ENCODE assay signal across 20 mouse cellular contexts in genomic region chr5:38082589-38082988, GRCm38 (mm10). TPM values are rescaled to one million over a fixed set of nuclear protein-coding genes. Genes with fewer than 3 reads are reported as not detected.
DNase-seq lines count a peak whose midpoint lies in the region; ATAC-seq lines count a peak whose summit lies in the region.
"Had no signal": no experiment of that assay in that cellular context is flagged by ENCODE, and none has a peak within 500 bp of the region (broad histone marks: within the 10 kb centered on the region; RNA-seq: fewer than 3 reads in every experiment).

No protein-coding gene starts in this region.

- intact Hi-C loops in heart, postnatal 14 days (cut with DNase I): no loop called here

- peak overlapping the region; percentile 59 for H3K27ac ChIP-seq in midbrain, embryonic 10.5 days (replicated peaks)
- no peak overlapping the region for H3K27ac ChIP-seq in midbrain, embryonic 16.5 days (ENCODE audit: low read length)
- H3K27ac ChIP-seq in embryonic facial prominence, embryonic 10.5 days (replicated peaks): peak overlapping the region; percentile 63
- H3K27ac ChIP-seq in limb, embryonic 13.5 days: peak overlapping the region; percentile 61; the same call in 1 of the 2 replicates
- H3K27ac ChIP-seq: heart, embryonic 13.5 days; layer of hippocampus, adult 2 months; left cerebral cortex, adult 2 months; liver, embryonic 13.5 days; stomach, embryonic 15.5 days had no signal

- no peak overlapping the region for H3K9ac ChIP-seq in midbrain, embryonic 16.5 days (ENCODE audit: low read depth, low read length)
- H3K9ac ChIP-seq in limb, embryonic 13.5 days: no peak overlapping the region
- H3K9ac ChIP-seq: liver, embryonic 13.5 days; stomach, embryonic 15.5 days had no signal

- WGBS in midbrain, embryonic 10.5 days: 48% methylated on average over 3 of the region's 3 CpGs
- 69% methylated on average over 3 of the region's 3 CpGs for WGBS in midbrain, embryonic 16.5 days
- 41% methylated on average over 3 of the region's 3 CpGs for WGBS in embryonic facial prominence, embryonic 10.5 days
- 29% methylated on average over 3 of the region's 3 CpGs for WGBS in limb, embryonic 13.5 days

- peaks cover 65% of the 10 kb centered on the region for H3K4me1 ChIP-seq in midbrain, embryonic 10.5 days
- peaks cover 3% of the 10 kb centered on the region; the same call in 1 of the 2 replicates for H3K4me1 ChIP-seq in midbrain, embryonic 16.5 days (ENCODE audit: control insufficient read depth, insufficient read depth, low read length)
- H3K4me1 ChIP-seq in embryonic facial prominence, embryonic 10.5 days: peaks cover 86% of the 10 kb centered on the region
- H3K4me1 ChIP-seq in limb, embryonic 13.5 days: peaks cover 51% of the 10 kb centered on the region
- H3K4me1 ChIP-seq: liver, embryonic 13.5 days; megakaryocyte, embryonic 14.5 days had no signal

- H3K4me3 ChIP-seq in midbrain, embryonic 10.5 days: peak overlapping the region; percentile 11; the same call in 1 of the 2 replicates
- no peak overlapping the region for H3K4me3 ChIP-seq in midbrain, embryonic 16.5 days (ENCODE audit: low read depth, low read length)
- H3K4me3 ChIP-seq in embryonic facial prominence, embryonic 10.5 days: no peak overlapping the region
- H3K4me3 ChIP-seq in limb, embryonic 13.5 days: no peak overlapping the region
- H3K4me3 ChIP-seq: heart, embryonic 13.5 days; layer of hippocampus, adult 2 months; left cerebral cortex, adult 2 months; liver, embryonic 13.5 days; megakaryocyte, embryonic 14.5 days; stomach, embryonic 15.5 days had no signal

- no peaks in the 10 kb centered on the region for H3K9me3 ChIP-seq in midbrain, embryonic 10.5 days (replicated peaks)
- no peaks in the 10 kb centered on the region for H3K9me3 ChIP-seq in midbrain, embryonic 16.5 days (replicated peaks; ENCODE audit: control insufficient read depth, low read length, poor library complexity, severe bottlenecking)
- no peaks in the 10 kb centered on the region for H3K9me3 ChIP-seq in embryonic facial prominence, embryonic 10.5 days
- no peaks in the 10 kb centered on the region for H3K9me3 ChIP-seq in limb, embryonic 13.5 days
- H3K9me3 ChIP-seq: heart, embryonic 13.5 days; liver, embryonic 13.5 days; megakaryocyte, embryonic 14.5 days; stomach, embryonic 15.5 days had no signal

- H3K4me2 ChIP-seq in midbrain, embryonic 16.5 days (ENCODE audit: low read length): no peak overlapping the region
- peak overlapping the region; percentile 35; the same call in 1 of the 2 replicates for H3K4me2 ChIP-seq in limb, embryonic 13.5 days (replicated peaks)
- H3K4me2 ChIP-seq: heart, embryonic 13.5 days; liver, embryonic 13.5 days; stomach, embryonic 15.5 days had no signal

- H3K36me3 ChIP-seq in midbrain, embryonic 10.5 days: no peaks in the 10 kb centered on the region
- no peaks in the 10 kb centered on the region for H3K36me3 ChIP-seq in midbrain, embryonic 16.5 days (ENCODE audit: control insufficient read depth, insufficient read depth, low read length)
- no peaks in the 10 kb centered on the region for H3K36me3 ChIP-seq in embryonic facial prominence, embryonic 10.5 days (replicated peaks)
- H3K36me3 ChIP-seq in limb, embryonic 13.5 days: no peaks in the 10 kb centered on the region
- H3K36me3 ChIP-seq: heart, embryonic 13.5 days; liver, embryonic 13.5 days; stomach, embryonic 15.5 days had no signal

- peaks cover 6% of the 10 kb centered on the region for H3K27me3 ChIP-seq in midbrain, embryonic 10.5 days (ENCODE audit: low read depth, poor library complexity, severe bottlenecking)
- H3K27me3 ChIP-seq in midbrain, embryonic 16.5 days (ENCODE audit: control insufficient read depth, insufficient read depth, low read depth, low read length): no peaks in the 10 kb centered on the region
- peaks cover 20% of the 10 kb centered on the region for H3K27me3 ChIP-seq in embryonic facial prominence, embryonic 10.5 days (replicated peaks; ENCODE audit: low read depth, poor library complexity, severe bottlenecking)
- peaks cover 12% of the 10 kb centered on the region for H3K27me3 ChIP-seq in limb, embryonic 13.5 days
- H3K27me3 ChIP-seq: heart, embryonic 13.5 days; liver, embryonic 13.5 days; megakaryocyte, embryonic 14.5 days; stomach, embryonic 15.5 days had no signal

- peak; percentile 13 to 15 for DNase-seq in heart, adult 9 months (ENCODE audit: low spot score in 2 of 2)
- no peak for DNase-seq in heart, postnatal 14 days
- no peak for DNase-seq in midbrain, embryonic 10.5 days (ENCODE audit: low spot score)
- no peak for DNase-seq in embryonic facial prominence, embryonic 10.5 days (ENCODE audit: low spot score)
- no peak for DNase-seq in frontal cortex, postnatal 36 days (ENCODE audit: low spot score in 2 of 2)
- DNase-seq: cerebellum, postnatal 25 days; gastrocnemius, postnatal 36 days; liver, embryonic 13.5 days; spleen, adult 18-20 months; thymus, postnatal 25 days had no signal

- ATAC-seq in midbrain, embryonic 16.5 days: no peak
- no peak for ATAC-seq in limb, embryonic 13.5 days (ENCODE audit: low FRiP score, low read depth)
- no peak for ATAC-seq in megakaryocyte progenitor cell, adult 5-6 weeks (replicated peaks; ENCODE audit: poor library complexity)
- ATAC-seq: inflammation-experienced regulatory T-cells, adult 6 months; lung, postnatal 0 days had no signal

RNA-seq across cellular contexts. Expression of gene Stx18, which starts 44.0 kb away (rescaled TPM):
- 10 to 100 TPM; 17.0 to 17.7 TPM for total RNA-seq in heart, postnatal 14 days (2021)
- polyA plus RNA-seq in midbrain, embryonic 10.5 days (2016; fragmentation: Nextera tagmentation; extraction: Ambion mirVana): 48.6 and 55.8 TPM in 2 replicates
- polyA plus RNA-seq in midbrain, embryonic 16.5 days (2015; fragmentation: Nextera tagmentation; extraction: Ambion mirVana): 31.8 and 32.6 TPM in 2 replicates
- 54.8 and 55.8 TPM in 2 replicates for polyA plus RNA-seq in embryonic facial prominence, embryonic 10.5 days (2016; fragmentation: Nextera tagmentation; extraction: Ambion mirVana)
- 64.5 and 69.3 TPM in 2 replicates for polyA plus RNA-seq in limb, embryonic 13.5 days (2015; fragmentation: Nextera tagmentation; extraction: Ambion mirVana)
- total RNA-seq in megakaryocyte progenitor cell, adult 5-6 weeks (2015): 28.5 and 36.1 TPM in 2 replicates
- 50.8 and 62.0 TPM in 2 replicates for total RNA-seq in megakaryocyte progenitor cell, adult 5-6 weeks (2017)

Comparison
In these comparisons a context has a peak if more than half of its experiments do, and no peak if none do; other contexts are left out.
1. DNase-seq: peak in heart, adult 9 months (2 of 2); none in heart, postnatal 14 days (0 of 2), midbrain, embryonic 10.5 days (single experiment), embryonic facial prominence, embryonic 10.5 days (single experiment) and frontal cortex, postnatal 36 days (0 of 2).